Mouse (Mus musculus): Measurements from ENCODE around the gene Cd28.

GRCm38 (mm10) chr1:60713238-60713637 is 3.4 kb upstream of the Cd28 start:
- TF ChIP-seq CTCF (IDR thresholded peaks at IDR 0.05; ENCODE audit: borderline replicate concordance, insufficient read depth, low read length) (no peak), POLR2A (IDR thresholded peaks at IDR 0.05; ENCODE audit: low read depth, low read length) (no peak)
